Mouse (Mus musculus): ENCODE measurements around the gene Hspe1. TPM values are rescaled to one million over a fixed set of nuclear protein-coding genes. Genes with fewer than 3 reads are reported as not detected.
A peak's percentile ranks its signal among the peaks of the same experiment; 100 is the strongest.

Gene Hspe1
- polyA plus RNA-seq, 2 experiments, result 306 to 396 TPM

GRCm38 (mm10) chr1:55088611-55089497, 922 bp downstream of the Hspe1 start:
- peak overlapping the region; percentile 83 to 84 for H3K4me3 ChIP-seq (ENCODE audit: insufficient read depth in 1 of 2, low read depth in 2 of 2, low read length in 2 of 2)
- H3K4me2 ChIP-seq (ENCODE audit: low read depth), result peak overlapping the region; percentile 94
- peaks cover 6 to 25% of the 10 kb centered on the region in 2 experiments; a peak in 3 of 4 replicates for H3K4me1 ChIP-seq (replicated peaks; ENCODE audit: control insufficient read depth in 2 of 2, insufficient read depth in 2 of 2, low read length in 1 of 2)
- no peak for TF ChIP-seq EP300 (IDR thresholded peaks at IDR 0.05; ENCODE audit: low read depth)
- no peaks in the 10 kb centered on the region for H3K27me3 ChIP-seq (ENCODE audit: control insufficient read depth, insufficient read depth, low read length)
- ATAC-seq (ENCODE audit: insufficient read depth), result no peak
- H3K27ac ChIP-seq, result peak overlapping the region; percentile 43
- peak overlapping the region; percentile 89 for H3K9ac ChIP-seq (replicated peaks)
- no peak for DNase-seq (ENCODE audit: low read depth in 3 of 3, low spot score in 3 of 3)
- peaks cover 24% of the 10 kb centered on the region for H3K36me3 ChIP-seq (replicated peaks; ENCODE audit: control insufficient read depth, insufficient read depth, low read depth)
- WGBS (ENCODE audit: insufficient replicate concordance), result 3% methylated on average over 16 of the region's 16 CpGs
- no peaks in the 10 kb centered on the region for H3K9me3 ChIP-seq (ENCODE audit: control insufficient read depth, low read length)

GRCm38 (mm10) chr1:55089498-55090064, 1.6 kb downstream of the Hspe1 start:
- Histone ChIP-seq H3K4me3 (ENCODE audit: insufficient read depth in 1 of 2, low read depth in 2 of 2, low read length in 2 of 2) (peak overlapping the region; percentile 83 to 84), H3K27ac (peak overlapping the region; percentile 24), H3K9me3 (ENCODE audit: control insufficient read depth, low read length) (no peaks in the 10 kb centered on the region), H3K4me2 (ENCODE audit: low read depth) (peak overlapping the region; percentile 94), H3K36me3 (replicated peaks; ENCODE audit: control insufficient read depth, insufficient read depth, low read depth) (peaks cover 17% of the 10 kb centered on the region), H3K27me3 (ENCODE audit: control insufficient read depth, insufficient read depth, low read length) (no peaks in the 10 kb centered on the region), H3K9ac (replicated peaks) (peak overlapping the region; percentile 89), H3K4me1 (replicated peaks; ENCODE audit: control insufficient read depth in 2 of 2, insufficient read depth in 2 of 2, low read length in 1 of 2) (peaks cover 6 to 22% of the 10 kb centered on the region in 2 experiments; a peak in 3 of 4 replicates)
- 0 out of 2 replicates have a peak, but pooled peaks have one; percentile 11 for TF ChIP-seq CTCF (IDR thresholded peaks at IDR 0.05; ENCODE audit: low read depth)
- no peak for TF ChIP-seq EP300 (IDR thresholded peaks at IDR 0.05; ENCODE audit: low read depth)
- DNase-seq (ENCODE audit: low read depth in 3 of 3, low spot score in 3 of 3) (no peak), ATAC-seq (ENCODE audit: insufficient read depth) (no peak)
- 54% methylated on average over 5 of the region's 5 CpGs for WGBS (ENCODE audit: insufficient replicate concordance)

DNA sequence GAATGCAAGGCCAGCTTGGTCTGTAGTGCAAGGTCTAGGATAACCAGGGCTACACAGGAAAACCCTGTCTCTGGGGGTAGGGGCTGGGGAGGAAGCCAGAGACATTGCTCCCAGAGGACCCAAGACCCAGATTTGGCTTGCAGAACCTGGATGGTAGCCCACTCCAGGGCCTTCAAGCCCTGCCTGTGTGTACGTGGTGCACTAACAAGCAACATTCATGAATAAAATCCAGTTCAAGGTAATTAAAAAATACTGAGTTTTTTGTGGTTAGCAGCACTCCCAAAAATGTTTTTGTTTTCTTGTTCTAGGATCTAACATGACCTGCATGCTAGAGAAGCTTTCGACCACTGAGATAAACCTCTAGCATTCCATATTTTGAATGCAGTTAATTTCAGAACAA, 4.1 kb downstream of the Hspe1 start:
- Histone ChIP-seq H3K4me2 (ENCODE audit: low read depth) (no peak overlapping the region), H3K9me3 (ENCODE audit: control insufficient read depth, low read length) (no peaks in the 10 kb centered on the region), H3K27me3 (ENCODE audit: control insufficient read depth, insufficient read depth, low read length) (no peaks in the 10 kb centered on the region), H3K36me3 (replicated peaks; ENCODE audit: control insufficient read depth, insufficient read depth, low read depth) (peaks cover 8% of the 10 kb centered on the region), H3K9ac (replicated peaks) (no peak overlapping the region), H3K27ac (no peak overlapping the region), H3K4me3 (ENCODE audit: insufficient read depth in 1 of 2, low read depth in 2 of 2, low read length in 2 of 2) (no peak overlapping the region), H3K4me1 (replicated peaks; ENCODE audit: control insufficient read depth in 2 of 2, insufficient read depth in 2 of 2, low read length in 1 of 2) (peaks cover 3 to 12% of the 10 kb centered on the region in 2 experiments; a peak in 3 of 4 replicates)
- WGBS (ENCODE audit: insufficient replicate concordance), result 74% methylated on average over 2 of the region's 2 CpGs
- TF ChIP-seq EP300 (IDR thresholded peaks at IDR 0.05; ENCODE audit: low read depth) (no peak), CTCF (IDR thresholded peaks at IDR 0.05; ENCODE audit: low read depth) (no peak)
- DNase-seq (ENCODE audit: low read depth in 3 of 3, low spot score in 3 of 3) (no peak), ATAC-seq (ENCODE audit: insufficient read depth) (no peak)

- Histone ChIP-seq H3K4me1 (replicated peaks; ENCODE audit: control insufficient read depth in 2 of 2, insufficient read depth in 2 of 2, low read length in 1 of 2) (peaks cover 3 to 12% of the 10 kb centered on the region in 2 experiments; a peak in 3 of 4 replicates), H3K27ac (no peak overlapping the region), H3K9ac (replicated peaks) (no peak overlapping the region), H3K27me3 (ENCODE audit: control insufficient read depth, insufficient read depth, low read length) (no peaks in the 10 kb centered on the region), H3K9me3 (ENCODE audit: control insufficient read depth, low read length) (no peaks in the 10 kb centered on the region), H3K4me2 (ENCODE audit: low read depth) (no peak overlapping the region), H3K4me3 (ENCODE audit: insufficient read depth in 1 of 2, low read depth in 2 of 2, low read length in 2 of 2) (no peak overlapping the region), H3K36me3 (replicated peaks; ENCODE audit: control insufficient read depth, insufficient read depth, low read depth) (peaks cover 8% of the 10 kb centered on the region)
- DNase-seq (ENCODE audit: low read depth in 3 of 3, low spot score in 3 of 3) (peak in 1 of 3 experiments; percentile 69), ATAC-seq (ENCODE audit: insufficient read depth) (no peak)
- TF ChIP-seq EP300 (IDR thresholded peaks at IDR 0.05; ENCODE audit: low read depth) (peak; percentile 35), CTCF (IDR thresholded peaks at IDR 0.05; ENCODE audit: low read depth) (no peak)
- 34% methylated on average over 1 of the region's 1 CpGs for WGBS (ENCODE audit: insufficient replicate concordance)
Observed at GRCm38 (mm10) chr1:55092469-55092868, 4.5 kb downstream of the Hspe1 start.

Data from liver, embryonic 14.5 days (tissue).